Comparison of ENCODE assay signal across 18 mouse cellular contexts in the genomic region with DNA sequence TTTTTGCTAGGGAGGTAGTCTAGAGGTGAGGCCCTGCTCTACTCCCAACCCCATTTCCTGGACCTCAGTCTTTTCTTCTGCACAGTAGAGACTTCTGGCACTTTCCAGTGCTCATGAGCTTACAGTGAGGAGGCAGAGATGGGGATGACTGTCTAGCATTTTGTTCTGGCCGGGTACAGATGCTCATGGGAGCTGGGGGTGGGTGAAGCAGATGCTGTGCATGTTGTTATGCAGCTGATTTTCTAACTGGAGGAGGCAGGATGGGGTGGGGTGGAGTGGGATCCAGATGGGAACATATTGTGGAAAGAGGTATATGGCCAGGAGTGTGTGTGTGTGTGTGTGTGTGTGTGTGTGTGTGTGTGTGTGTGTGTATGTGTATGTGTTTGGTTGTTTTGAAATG. TPM values are rescaled to one million over a fixed set of nuclear protein-coding genes. Genes with fewer than 3 reads are reported as not detected.
DNase-seq lines count a peak whose midpoint lies in the region; ATAC-seq and TF ChIP-seq lines count a peak whose summit lies in the region.
"Had no signal": no experiment of that assay in that cellular context is flagged by ENCODE, and none has a peak within 500 bp of the region (broad histone marks: within the 10 kb centered on the region; RNA-seq: fewer than 3 reads in every experiment).

No protein-coding gene starts in this region.

- 67% methylated on average over 1 of the region's 1 CpGs for WGBS in heart, embryonic 13.5 days
- 44% methylated on average over 1 of the region's 1 CpGs for WGBS in neural tube, embryonic 13.5 days
- 55% methylated on average over 1 of the region's 1 CpGs for WGBS in intestine, embryonic 16.5 days

- no peak overlapping the region for H3K27ac ChIP-seq in heart, embryonic 13.5 days (replicated peaks)
- no peak overlapping the region for H3K27ac ChIP-seq in neural tube, embryonic 13.5 days (replicated peaks)
- peak overlapping the region; percentile 29; the same call in 1 of the 2 replicates for H3K27ac ChIP-seq in embryonic fibroblast, embryonic 13.5 days (ENCODE audit: insufficient read depth, low read length)
- H3K27ac ChIP-seq in intestine, embryonic 16.5 days (ENCODE audit: low read length): no peak overlapping the region
- H3K27ac ChIP-seq: forebrain, embryonic 13.5 days; heart, embryonic 10.5 days; hindbrain, postnatal 0 days; midbrain, embryonic 10.5 days had no signal

- H3K4me3 ChIP-seq in heart, embryonic 13.5 days: peak overlapping the region; percentile 56
- H3K4me3 ChIP-seq in neural tube, embryonic 13.5 days: no peak overlapping the region
- peak overlapping the region; percentile 75 for H3K4me3 ChIP-seq in embryonic fibroblast, embryonic 13.5 days (ENCODE audit: insufficient read depth, low read length)
- no peak overlapping the region for H3K4me3 ChIP-seq in intestine, embryonic 16.5 days (ENCODE audit: low read length)
- H3K4me3 ChIP-seq: forebrain, embryonic 13.5 days; heart, embryonic 10.5 days; midbrain, embryonic 10.5 days had no signal

- no peaks in the 10 kb centered on the region for H3K9me3 ChIP-seq in heart, embryonic 13.5 days
- no peaks in the 10 kb centered on the region for H3K9me3 ChIP-seq in neural tube, embryonic 13.5 days
- no peaks in the 10 kb centered on the region for H3K9me3 ChIP-seq in intestine, embryonic 16.5 days (ENCODE audit: control insufficient read depth, low read length)
- H3K9me3 ChIP-seq: forebrain, embryonic 13.5 days; heart, embryonic 10.5 days; midbrain, embryonic 10.5 days had no signal

- H3K4me1 ChIP-seq in heart, embryonic 13.5 days: peaks cover 75% of the 10 kb centered on the region
- peaks cover 32% of the 10 kb centered on the region for H3K4me1 ChIP-seq in neural tube, embryonic 13.5 days (replicated peaks)
- peaks cover 17% of the 10 kb centered on the region for H3K4me1 ChIP-seq in embryonic fibroblast, embryonic 13.5 days (ENCODE audit: control insufficient read depth, insufficient read depth, low read length)
- peaks cover 3% of the 10 kb centered on the region; the same call in 1 of the 2 replicates for H3K4me1 ChIP-seq in intestine, embryonic 16.5 days (ENCODE audit: control insufficient read depth, insufficient read depth, low read length)

- TF ChIP-seq POLR2A in embryonic fibroblast, embryonic 13.5 days (IDR thresholded peaks at IDR 0.05; ENCODE audit: low read depth, low read length): no peak

- H3K9ac ChIP-seq in heart, embryonic 13.5 days: 0 out of 2 replicates have a peak overlapping the region, but pooled peaks have one; percentile 24
- H3K9ac ChIP-seq in neural tube, embryonic 13.5 days: no peak overlapping the region
- H3K9ac ChIP-seq in intestine, embryonic 16.5 days (ENCODE audit: low read depth, low read length): no peak overlapping the region
- H3K9ac ChIP-seq: forebrain, embryonic 13.5 days had no signal

- no peak for DNase-seq in heart, adult 11 months
- DNase-seq in neural tube, embryonic 10.5 days (ENCODE audit: extremely low spot score, low spot score): no peak
- peak; percentile 56 for DNase-seq in telencephalon, adult 2 months (ENCODE audit: low read depth, low spot score)
- DNase-seq: cerebellum, adult 9-10 months; gastrocnemius, postnatal 10 days; kidney, adult 2 months; kidney, postnatal 36 days; lung, adult 18-20 months; lung, postnatal 36 days; thymus, adult 18-20 months had no signal

- no peak for TF ChIP-seq CTCF in embryonic fibroblast, embryonic 13.5 days (IDR thresholded peaks at IDR 0.05; ENCODE audit: borderline replicate concordance, insufficient read depth, low read length)

- H3K27me3 ChIP-seq in heart, embryonic 13.5 days (replicated peaks): peaks cover 30% of the 10 kb centered on the region
- peaks cover 35% of the 10 kb centered on the region for H3K27me3 ChIP-seq in neural tube, embryonic 13.5 days
- H3K27me3 ChIP-seq in intestine, embryonic 16.5 days (replicated peaks; ENCODE audit: control insufficient read depth, insufficient read depth, low read length): peaks cover 6% of the 10 kb centered on the region

- no peaks in the 10 kb centered on the region; the same call in 1 of the 2 replicates for H3K36me3 ChIP-seq in heart, embryonic 13.5 days
- H3K36me3 ChIP-seq in neural tube, embryonic 13.5 days: no peaks in the 10 kb centered on the region
- no peaks in the 10 kb centered on the region for H3K36me3 ChIP-seq in intestine, embryonic 16.5 days (ENCODE audit: control insufficient read depth, insufficient read depth, low read length)
- H3K36me3 ChIP-seq: heart, embryonic 10.5 days; midbrain, embryonic 10.5 days had no signal

- H3K4me2 ChIP-seq in heart, embryonic 13.5 days: peak overlapping the region; percentile 73
- H3K4me2 ChIP-seq in neural tube, embryonic 13.5 days: no peak overlapping the region
- no peak overlapping the region for H3K4me2 ChIP-seq in intestine, embryonic 16.5 days (ENCODE audit: low read depth, low read length)
- H3K4me2 ChIP-seq: forebrain, embryonic 13.5 days had no signal

- no peak for ATAC-seq in heart, embryonic 13.5 days (ENCODE audit: extremely low read depth, insufficient number of reproducible peaks, low FRiP score, low TSS enrichment)
- ATAC-seq in neural tube, embryonic 13.5 days (ENCODE audit: low read depth): 0 out of 2 replicates have a peak, but pooled peaks have one; percentile 8
- ATAC-seq in intestine, embryonic 16.5 days: no peak
- ATAC-seq: forebrain, embryonic 13.5 days; hindbrain, postnatal 0 days had no signal

RNA-seq across cellular contexts. Expression of gene Fbln2, which starts 3.2 kb away (rescaled TPM):
- polyA plus RNA-seq in heart, embryonic 13.5 days (2015; fragmentation: Nextera tagmentation; extraction: Ambion mirVana): 173 and 181 TPM in 2 replicates
- polyA plus RNA-seq in neural tube, embryonic 13.5 days (2015; fragmentation: Nextera tagmentation; extraction: Ambion mirVana): 34.4 and 37.7 TPM in 2 replicates
- 1,102 and 1,873 TPM in 2 replicates for polyA plus RNA-seq in embryonic fibroblast, embryonic 13.5 days (2011; ENCODE audit: insufficient read length, low read depth, missing spikeins)
- polyA plus RNA-seq in intestine, embryonic 16.5 days (2015; fragmentation: Nextera tagmentation; extraction: Ambion mirVana): 43.6 and 51.0 TPM in 2 replicates

RNA-seq across cellular contexts. Expression of gene Hdac11, which starts 59.0 kb away (rescaled TPM):
- 8.2 and 9.6 TPM in 2 replicates for polyA plus RNA-seq in heart, embryonic 13.5 days (2015; fragmentation: Nextera tagmentation; extraction: Ambion mirVana)
- 30.6 TPM in 2 replicates for polyA plus RNA-seq in neural tube, embryonic 13.5 days (2015; fragmentation: Nextera tagmentation; extraction: Ambion mirVana)
- polyA plus RNA-seq in embryonic fibroblast, embryonic 13.5 days (2011; ENCODE audit: insufficient read length, low read depth, missing spikeins): 5.4 TPM in 2 replicates
- 7.7 and 9.0 TPM in 2 replicates for polyA plus RNA-seq in intestine, embryonic 16.5 days (2015; fragmentation: Nextera tagmentation; extraction: Ambion mirVana)

Comparison
In these comparisons a context has a peak if more than half of its experiments do, and no peak if none do; other contexts are left out.
1. H3K4me3 ChIP-seq: peak in heart, embryonic 13.5 days (single experiment) and embryonic fibroblast, embryonic 13.5 days (single experiment); none in neural tube, embryonic 13.5 days (single experiment) and intestine, embryonic 16.5 days (single experiment).